Mouse (Mus musculus): Measurements from ENCODE around the gene Spata32.

DNA sequence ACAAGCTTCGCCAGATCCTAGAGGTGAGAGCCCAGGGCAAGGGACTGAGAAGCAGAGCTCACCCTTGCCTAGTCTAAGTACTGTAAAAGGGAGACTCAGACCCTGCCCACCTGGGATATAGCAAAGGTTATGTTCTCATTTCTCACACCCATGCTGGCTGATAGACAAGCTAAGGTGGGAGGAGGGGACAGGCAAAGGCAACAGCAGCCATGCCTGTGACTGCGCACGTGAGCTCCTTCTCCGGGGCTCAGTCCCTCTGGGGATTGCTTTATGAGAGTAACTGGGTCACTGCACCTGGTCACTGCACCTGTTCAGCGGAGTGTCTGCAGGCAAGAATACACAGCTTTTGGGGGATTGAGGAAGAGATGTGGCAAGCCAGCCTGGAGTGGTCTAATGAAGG, 22.6 kb downstream of the Spata32 start:
- TF ChIP-seq POLR2A (IDR thresholded peaks at IDR 0.05; ENCODE audit: insufficient read depth, low read depth, low read length) (no peak), CTCF (IDR thresholded peaks at IDR 0.05; ENCODE audit: insufficient read depth, low read depth, low read length) (no peak)

All from olfactory bulb, adult 2 months (tissue).